Mouse (Mus musculus) macrophage (primary cell): Measurements from ENCODE around the gene Ccdc170. TPM values are rescaled to one million over a fixed set of nuclear protein-coding genes. Genes with fewer than 3 reads are reported as not detected.

ENCODE experiments used
- H3K27ac ChIP-seq: fragments of 350-480 bp; formaldehyde crosslinking; 2 replicates; pipeline ENCODE4 v1.9.0; 2021
- H3K36me3 ChIP-seq: fragments of 350-480 bp; formaldehyde crosslinking; 2 replicates; pipeline ENCODE4 v1.9.0; 2021; ENCODE audit errors: inconsistent target
- H3K4me3 ChIP-seq: fragments of 350-480 bp; formaldehyde crosslinking; 2 replicates; pipeline ENCODE4 v1.9.0; 2021; ENCODE audit errors: inconsistent target
- H3K79me2 ChIP-seq: fragments of 350-480 bp; formaldehyde crosslinking; 2 replicates; pipeline ENCODE4 v1.9.0; 2021; ENCODE audit errors: inconsistent target
- WGBS: methylation state at CpG from one replicate; pipeline ENCODE4 v1.1.7; 2026; ENCODE audit warnings: inconsistent platforms; ENCODE audit not compliant: missing documents; 5-methylcytosine and 5-hydroxymethylcytosine counted together
- polyA plus RNA-seq: library from polyadenylated mRNA; stranded (reverse); fragments of 250-400 nt; gene quantifications from 3 replicates; pipeline ENCODE4 v1.2.4, GENCODE M21; 2018; ENCODE audit warnings: inconsistent platforms

The Ccdc170 gene
- polyA plus RNA-seq, 1 experiment from 2014 or later = not detected

GRCm38 (mm10) chr10:4545550-4545949 lies 63.2 kb downstream of the Ccdc170 start:
- Histone ChIP-seq H3K36me3 (no peaks in the 10 kb centered on the region), H3K79me2 (no peaks in the 10 kb centered on the region), H3K4me3 (no peak overlapping the region), H3K27ac (no peak overlapping the region)
- WGBS = 96% methylated on average over 2 of the region's 2 CpGs

- Histone ChIP-seq H3K4me3 (no peak overlapping the region), H3K36me3 (no peaks in the 10 kb centered on the region), H3K79me2 (no peaks in the 10 kb centered on the region), H3K27ac (no peak overlapping the region)
- WGBS = 85% methylated on average over 9 of the region's 9 CpGs
These were observed 71.3 kb downstream of the Ccdc170 start for GRCm38 (mm10) chr10:4553442-4554119.

DNA sequence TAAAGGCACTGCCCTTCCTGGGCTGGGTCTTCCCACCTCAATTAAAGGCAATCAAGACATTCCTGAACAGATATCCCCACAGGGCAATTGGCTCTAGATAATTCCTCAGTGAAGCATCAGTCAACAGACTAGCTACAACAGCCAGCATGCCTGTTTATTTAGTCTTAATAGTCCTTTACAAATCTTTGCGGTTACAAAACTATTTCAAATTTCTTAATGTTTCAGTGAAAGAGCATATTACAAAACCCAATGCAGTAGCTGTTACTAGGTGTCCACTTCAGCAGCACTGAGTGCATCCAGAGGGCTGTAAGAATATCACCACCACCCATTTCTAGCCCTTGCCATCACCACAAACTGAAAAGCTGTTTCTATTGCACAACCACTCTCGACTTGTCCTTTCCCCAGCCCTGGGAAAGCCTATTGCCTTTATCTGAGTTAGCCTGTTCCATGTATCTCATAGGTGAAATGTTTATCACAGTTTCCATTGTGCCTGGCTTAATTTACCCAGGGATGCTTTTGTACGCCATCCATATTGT lies 74.6 kb downstream of the Ccdc170 start:
- Histone ChIP-seq H3K27ac (no peak overlapping the region), H3K36me3 (no peaks in the 10 kb centered on the region), H3K4me3 (no peak overlapping the region), H3K79me2 (no peaks in the 10 kb centered on the region)
- 34% methylated on average over 3 of the region's 3 CpGs for WGBS

GRCm38 (mm10) chr10:4559132-4559531 lies 76.8 kb downstream of the Ccdc170 start:
- Histone ChIP-seq H3K79me2 (no peaks in the 10 kb centered on the region), H3K36me3 (no peaks in the 10 kb centered on the region), H3K4me3 (no peak overlapping the region), H3K27ac (no peak overlapping the region)
- 81% methylated on average over 4 of the region's 4 CpGs for WGBS

DNA sequence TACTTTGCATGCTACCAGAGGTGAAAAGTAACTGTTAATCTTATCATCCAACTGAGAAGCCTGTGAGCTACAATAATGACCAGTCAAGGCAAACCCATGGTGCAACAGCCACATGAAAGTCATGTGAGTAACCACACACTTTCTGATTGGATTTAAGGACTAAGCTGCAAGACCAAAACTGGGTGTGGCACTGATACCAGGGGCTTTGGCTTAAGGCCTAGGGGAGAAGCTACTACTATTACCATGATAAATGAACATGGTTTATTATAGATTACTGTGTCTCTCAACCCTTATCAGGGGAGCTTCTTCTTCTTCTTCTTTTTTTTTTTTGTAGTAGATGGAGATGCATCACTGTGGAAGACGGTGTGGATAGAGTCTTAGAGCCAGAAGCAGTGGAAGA lies 82.8 kb downstream of the Ccdc170 start:
- Histone ChIP-seq H3K36me3 (no peaks in the 10 kb centered on the region), H3K4me3 (no peak overlapping the region), H3K27ac (no peak overlapping the region), H3K79me2 (no peaks in the 10 kb centered on the region)
- WGBS = 100% methylated on average over 1 of the region's 1 CpGs

DNA sequence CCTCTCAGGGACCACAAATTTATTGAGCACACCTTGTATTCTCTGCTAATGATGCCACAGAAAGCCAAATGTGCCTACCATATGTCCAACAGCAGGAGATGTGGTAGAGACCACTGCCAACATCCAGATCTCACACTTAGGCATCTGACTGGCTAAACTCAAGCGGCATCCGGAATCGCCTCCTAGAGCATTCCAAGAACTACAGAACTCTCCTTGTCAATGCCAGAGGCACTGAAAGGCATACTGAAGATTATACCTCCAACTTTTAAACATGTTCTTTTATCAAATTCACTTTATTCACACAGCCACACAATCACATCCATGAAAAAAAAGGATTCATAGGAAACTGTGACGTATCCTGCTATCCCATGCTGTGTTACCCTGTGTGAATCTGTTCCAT lies 88.5 kb downstream of the Ccdc170 start:
- Histone ChIP-seq H3K79me2 (no peaks in the 10 kb centered on the region), H3K36me3 (no peaks in the 10 kb centered on the region), H3K27ac (no peak overlapping the region), H3K4me3 (no peak overlapping the region)
- WGBS = 100% methylated on average over 4 of the region's 4 CpGs

DNA sequence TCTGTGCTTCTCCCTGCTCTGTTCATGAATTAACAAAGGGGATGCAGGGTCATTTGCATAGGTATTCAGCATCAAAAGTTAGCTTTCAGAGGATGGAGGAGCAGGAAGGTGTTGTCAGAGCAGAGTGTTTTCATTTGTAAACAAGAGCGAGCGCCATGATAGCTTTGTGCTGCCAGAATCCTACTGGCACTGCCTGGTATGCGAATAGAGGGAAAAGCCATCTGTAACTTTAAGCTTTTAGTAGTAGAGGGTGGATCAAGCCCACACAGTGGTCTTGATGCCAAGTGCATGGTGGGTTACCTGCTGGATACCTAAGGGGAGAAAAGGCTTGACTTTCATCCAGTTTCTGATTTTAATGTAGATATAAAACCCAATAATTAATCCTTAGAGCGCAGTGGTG lies 89.0 kb downstream of the Ccdc170 start:
- H3K27ac ChIP-seq = no peak overlapping the region
- H3K79me2 ChIP-seq = no peaks in the 10 kb centered on the region
- WGBS = 95% methylated on average over 4 of the region's 4 CpGs
- no peaks in the 10 kb centered on the region for H3K36me3 ChIP-seq
- H3K4me3 ChIP-seq = no peak overlapping the region

DNA sequence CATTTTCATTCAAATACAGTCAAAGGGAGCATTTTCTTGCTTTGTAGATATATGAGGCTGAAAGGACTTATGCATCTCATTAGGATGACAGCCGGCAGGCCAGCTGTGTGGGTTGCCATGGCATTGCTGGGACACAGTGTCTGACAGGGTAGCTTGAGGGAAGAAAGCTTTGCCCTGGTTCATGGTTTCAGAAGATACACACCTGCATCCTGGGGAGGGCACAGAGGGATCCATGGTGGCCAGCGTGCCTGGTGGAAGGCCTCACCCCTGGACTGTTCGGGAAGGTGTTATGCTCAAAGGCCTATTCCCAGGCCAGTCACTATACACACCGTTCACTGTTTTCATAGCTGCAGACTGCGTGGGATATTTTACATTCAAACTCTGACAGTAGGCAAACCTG lies 99.6 kb downstream of the Ccdc170 start:
- Histone ChIP-seq H3K27ac (no peak overlapping the region), H3K36me3 (no peaks in the 10 kb centered on the region), H3K79me2 (no peaks in the 10 kb centered on the region), H3K4me3 (no peak overlapping the region)
- whole genome bisulfite sequencing = 94% methylated on average over 5 of the region's 5 CpGs

DNA sequence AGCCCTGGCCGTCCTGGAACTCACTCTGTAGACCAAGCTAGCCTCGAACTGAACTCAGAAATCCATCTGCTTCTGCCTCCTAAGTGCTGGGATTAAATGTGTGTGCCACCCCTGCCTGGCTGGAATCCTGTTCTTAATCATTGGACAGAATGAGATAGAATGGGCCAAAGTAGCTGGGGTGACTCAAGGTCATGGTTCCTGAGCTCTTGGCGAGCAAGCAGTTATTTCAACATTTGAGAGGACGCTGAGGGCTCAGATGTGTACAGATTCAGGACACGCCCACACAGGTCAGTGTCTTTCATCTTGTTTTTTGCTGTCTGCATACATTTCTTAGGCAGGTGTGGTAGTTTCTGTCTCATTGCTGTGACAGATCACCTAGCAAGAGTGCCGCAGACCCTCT lies 104.4 kb downstream of the Ccdc170 start:
- WGBS = 97% methylated on average over 6 of the region's 6 CpGs

DNA sequence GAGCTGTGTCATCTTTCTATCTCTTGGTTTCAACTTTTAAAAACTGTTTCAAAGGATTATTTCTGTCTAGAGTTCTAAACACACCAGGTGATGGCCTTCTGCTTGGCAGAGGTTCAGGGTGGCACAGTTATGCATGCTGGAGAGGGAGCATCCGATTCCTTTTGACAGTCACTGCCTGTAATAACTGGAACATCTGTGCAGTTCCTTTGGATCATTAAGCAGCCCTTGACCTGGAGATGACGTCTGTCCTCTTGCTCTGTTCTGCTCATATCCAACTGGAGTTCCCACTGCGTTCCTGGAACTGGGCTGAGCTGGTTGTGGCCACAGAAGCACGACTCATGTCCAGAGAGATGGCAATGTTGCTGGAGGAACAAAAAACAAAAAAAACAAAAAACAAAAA lies 107.3 kb downstream of the Ccdc170 start:
- no peak overlapping the region for H3K4me3 ChIP-seq
- no peak overlapping the region for H3K27ac ChIP-seq
- 88% methylated on average over 3 of the region's 4 CpGs for WGBS
- no peaks in the 10 kb centered on the region for H3K79me2 ChIP-seq
- H3K36me3 ChIP-seq = no peaks in the 10 kb centered on the region

More for the DNA sequence above, 104.4 kb downstream of the Ccdc170 start:
- Histone ChIP-seq H3K27ac (no peak overlapping the region), H3K79me2 (no peaks in the 10 kb centered on the region), H3K4me3 (no peak overlapping the region), H3K36me3 (no peaks in the 10 kb centered on the region)

DNA sequence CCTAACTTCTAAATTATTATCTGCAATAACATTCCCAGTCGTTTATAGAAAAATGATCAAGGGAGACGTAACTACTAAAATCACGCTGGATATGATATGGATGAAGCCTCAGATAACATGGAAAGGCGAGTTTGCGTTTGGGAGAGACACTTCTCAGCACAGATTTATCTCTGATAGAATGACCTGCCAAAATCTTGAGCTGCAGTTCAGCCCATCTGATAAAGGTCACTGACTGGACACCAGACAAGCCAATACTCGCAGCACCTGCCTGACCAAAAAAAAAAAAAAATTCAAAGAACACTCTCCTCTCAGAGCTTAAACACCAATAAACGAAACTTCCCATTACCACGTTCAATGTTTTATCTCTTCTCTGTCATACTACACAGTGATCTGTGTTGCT lies 108.7 kb downstream of the Ccdc170 start:
- Histone ChIP-seq H3K27ac (no peak overlapping the region), H3K4me3 (no peak overlapping the region), H3K36me3 (no peaks in the 10 kb centered on the region), H3K79me2 (no peaks in the 10 kb centered on the region)
- 97% methylated on average over 7 of the region's 8 CpGs for WGBS

DNA sequence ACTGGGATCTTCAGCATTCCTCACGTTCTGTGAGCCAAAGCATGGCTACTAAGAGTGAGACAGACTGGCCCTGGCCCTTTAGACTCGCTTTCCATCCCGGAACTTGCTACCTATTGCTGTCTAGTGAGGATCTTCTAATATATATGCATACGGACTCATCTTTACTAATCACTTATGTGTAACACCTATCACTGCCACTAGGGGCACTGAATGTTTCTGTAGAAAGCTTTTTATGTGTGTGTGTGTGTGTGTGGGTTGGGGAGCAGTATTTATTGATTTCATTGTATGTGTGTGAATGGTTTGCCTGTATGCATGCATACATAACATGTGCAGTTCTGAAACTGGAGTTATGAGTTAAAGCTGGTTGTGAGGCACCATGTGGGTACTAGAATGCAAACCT lies 111.5 kb downstream of the Ccdc170 start:
- Histone ChIP-seq H3K79me2 (no peaks in the 10 kb centered on the region), H3K27ac (no peak overlapping the region), H3K4me3 (no peak overlapping the region), H3K36me3 (no peaks in the 10 kb centered on the region)
- WGBS = 91% methylated on average over 4 of the region's 4 CpGs

DNA sequence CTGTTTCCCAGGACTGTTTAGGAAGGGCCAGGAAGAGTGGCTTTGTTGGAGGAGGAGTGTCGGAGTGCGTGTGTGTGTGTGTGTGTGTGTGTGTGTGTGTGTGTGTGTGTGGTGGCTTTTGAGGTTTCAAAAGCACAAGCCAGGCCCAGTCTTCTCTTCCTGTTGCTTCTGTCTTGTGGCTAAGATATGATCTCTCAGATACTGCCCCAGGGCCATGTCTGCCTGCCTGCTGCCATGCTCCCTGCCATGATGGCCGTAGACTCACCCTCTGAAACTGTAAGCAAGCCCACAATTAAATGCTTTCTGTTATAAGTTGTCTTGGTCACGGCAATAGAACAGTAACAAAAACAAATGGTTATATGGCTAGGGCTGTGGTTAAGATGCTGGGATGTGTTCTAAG lies 114.9 kb downstream of the Ccdc170 start:
- no peaks in the 10 kb centered on the region for H3K36me3 ChIP-seq
- WGBS = 71% methylated on average over 4 of the region's 4 CpGs
- H3K79me2 ChIP-seq = no peaks in the 10 kb centered on the region
- H3K4me3 ChIP-seq = no peak overlapping the region
- no peak overlapping the region for H3K27ac ChIP-seq

GRCm38 (mm10) chr10:4598244-4598842 lies 116.0 kb downstream of the Ccdc170 start:
- 81% methylated on average over 7 of the region's 10 CpGs for WGBS
- Histone ChIP-seq H3K36me3 (no peaks in the 10 kb centered on the region), H3K4me3 (no peak overlapping the region), H3K27ac (no peak overlapping the region), H3K79me2 (no peaks in the 10 kb centered on the region)

DNA sequence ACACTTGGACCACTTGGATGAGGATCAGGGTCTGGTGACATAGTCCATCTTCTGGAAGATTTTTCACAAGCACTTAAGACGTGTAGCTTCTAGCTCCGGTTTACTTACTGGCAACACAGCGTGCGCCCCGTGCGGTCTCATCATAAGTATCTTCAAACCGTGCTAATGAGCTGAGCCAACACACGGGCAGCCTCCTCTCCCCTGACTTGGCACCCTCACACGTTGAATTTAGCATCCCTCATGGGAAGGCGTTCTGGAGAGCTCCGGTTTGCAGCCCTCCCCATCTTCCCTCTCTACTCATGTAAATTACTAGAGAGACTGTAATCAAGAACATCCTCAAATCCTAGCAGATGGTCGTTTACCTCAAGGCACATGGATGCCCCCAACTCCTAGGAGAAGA lies 116.6 kb downstream of the Ccdc170 start:
- Histone ChIP-seq H3K27ac (no peak overlapping the region), H3K4me3 (no peak overlapping the region), H3K36me3 (no peaks in the 10 kb centered on the region), H3K79me2 (no peaks in the 10 kb centered on the region)
- 93% methylated on average over 12 of the region's 12 CpGs for WGBS
